9 mouse cellular contexts compared by ENCODE assay signal in the genomic region with DNA sequence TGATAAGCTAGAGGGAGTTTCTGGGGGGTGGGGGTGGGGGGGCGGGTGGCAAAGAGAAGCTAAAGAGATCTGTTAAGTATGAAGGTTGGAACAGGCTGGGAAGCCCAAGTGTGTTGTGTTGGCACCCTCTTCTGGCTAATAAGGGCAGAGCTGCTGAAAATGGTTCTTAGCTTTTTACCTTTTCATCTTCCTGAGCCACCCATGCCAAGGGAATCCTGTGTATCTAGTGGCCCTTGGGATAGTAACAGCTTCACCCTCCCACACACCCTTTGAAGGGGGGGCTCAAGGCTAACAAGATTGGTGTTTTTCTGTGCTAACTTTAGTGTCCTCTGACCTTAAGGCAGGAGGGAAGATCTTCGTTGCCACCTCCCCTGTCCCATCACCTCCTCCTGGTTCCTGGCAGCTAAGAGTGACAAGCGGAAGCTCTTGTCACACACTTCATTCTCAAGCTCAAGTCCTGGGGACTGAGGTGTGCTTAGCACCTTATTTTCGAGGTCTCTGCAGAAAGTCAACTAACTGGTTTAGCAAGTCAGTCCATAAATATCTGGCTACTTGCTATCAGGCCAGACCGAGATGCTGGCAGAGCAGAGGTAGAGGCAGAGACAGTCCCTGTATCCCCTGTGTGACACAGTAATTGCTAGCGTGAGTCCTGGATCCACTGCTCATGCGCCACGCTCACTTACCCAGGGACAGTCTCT. TPM values are rescaled to one million over a fixed set of nuclear protein-coding genes. Genes with fewer than 3 reads are reported as not detected.
DNase-seq lines count a peak whose midpoint lies in the region; ATAC-seq and TF ChIP-seq lines count a peak whose summit lies in the region.
"Had no signal": no experiment of that assay in that cellular context is flagged by ENCODE, and none has a peak within 500 bp of the region (broad histone marks: within the 10 kb centered on the region; RNA-seq: fewer than 3 reads in every experiment).

No protein-coding gene starts in this region.

- DNase-seq in spleen, adult 2 months (ENCODE audit: low read depth in 1 of 2, low spot score in 2 of 2) = peak in 1 of 2 experiments; percentile 17
- no peak for DNase-seq in spleen, adult 12 weeks (ENCODE audit: low spot score)
- DNase-seq in brain, embryonic 18.5 days (ENCODE audit: low read depth, low spot score) = peak; percentile 20
- peak; percentile 22 to 65 for DNase-seq in layer of hippocampus, postnatal 14 days (ENCODE audit: low spot score in 2 of 2)
- DNase-seq in lung, postnatal 4 days = peak; percentile 26 to 54
- no peak for DNase-seq in adrenal gland, postnatal 4 days (ENCODE audit: low spot score in 2 of 2)

- H3K4me3 ChIP-seq in spleen, adult 2 months (ENCODE audit: extremely low read depth, insufficient read depth, insufficient read length) = no peak overlapping the region
- no peak overlapping the region for H3K4me3 ChIP-seq in hindbrain, embryonic 13.5 days
- H3K4me3 ChIP-seq in small intestine, adult 2 months (ENCODE audit: low read depth, low read length) = no peak overlapping the region
- H3K4me3 ChIP-seq: myocyte had no signal

- 85% methylated on average over 8 of the region's 8 CpGs for WGBS in spleen, adult 2 months
- 78% methylated on average over 8 of the region's 8 CpGs for WGBS in hindbrain, embryonic 13.5 days
- WGBS in small intestine, adult 2 months = 60% methylated on average over 8 of the region's 8 CpGs

- no peak overlapping the region for H3K27ac ChIP-seq in spleen, adult 2 months (ENCODE audit: insufficient read depth, low read length)
- H3K27ac ChIP-seq in hindbrain, embryonic 13.5 days = no peak overlapping the region
- no peak overlapping the region for H3K27ac ChIP-seq in small intestine, adult 2 months (ENCODE audit: insufficient read depth, low read depth, low read length)

- peaks cover 18% of the 10 kb centered on the region for H3K36me3 ChIP-seq in spleen, adult 2 months (ENCODE audit: control insufficient read depth, insufficient read depth, low read length)
- peaks cover 39% of the 10 kb centered on the region for H3K36me3 ChIP-seq in hindbrain, embryonic 13.5 days
- peaks cover 50% of the 10 kb centered on the region for H3K36me3 ChIP-seq in small intestine, adult 2 months (ENCODE audit: control insufficient read depth, insufficient read depth, low read length)

- H3K9me3 ChIP-seq in hindbrain, embryonic 13.5 days = no peaks in the 10 kb centered on the region

- H3K4me2 ChIP-seq in hindbrain, embryonic 13.5 days = no peak overlapping the region

- peak; percentile 70; the same call in 1 of the 2 replicates for TF ChIP-seq CTCF in spleen, adult 2 months (IDR thresholded peaks at IDR 0.05; ENCODE audit: extremely low read depth, insufficient read depth, insufficient read length, insufficient replicate concordance)
- peak; percentile 30; the same call in 1 of the 2 replicates for TF ChIP-seq CTCF in small intestine, adult 2 months (IDR thresholded peaks at IDR 0.05; ENCODE audit: extremely low read depth, insufficient read length, insufficient replicate concordance, low read depth, low read length)

- no peak for TF ChIP-seq POLR2A in spleen, adult 2 months (IDR thresholded peaks at IDR 0.05; ENCODE audit: low read depth, low read length)
- no peak for TF ChIP-seq POLR2A in small intestine, adult 2 months (IDR thresholded peaks at IDR 0.05; ENCODE audit: low read depth, low read length)

- no peaks in the 10 kb centered on the region for H3K4me1 ChIP-seq in spleen, adult 2 months (ENCODE audit: control insufficient read depth, insufficient read depth, insufficient read length)
- H3K4me1 ChIP-seq in hindbrain, embryonic 13.5 days (replicated peaks) = peaks cover 21% of the 10 kb centered on the region
- no peaks in the 10 kb centered on the region for H3K4me1 ChIP-seq in small intestine, adult 2 months (ENCODE audit: control insufficient read depth, insufficient read depth, insufficient read length, low read length)

- no peaks in the 10 kb centered on the region for H3K27me3 ChIP-seq in spleen, adult 2 months (ENCODE audit: control insufficient read depth, insufficient read depth, low read length)
- no peaks in the 10 kb centered on the region for H3K27me3 ChIP-seq in hindbrain, embryonic 13.5 days
- H3K27me3 ChIP-seq in small intestine, adult 2 months (ENCODE audit: control insufficient read depth, insufficient read depth, low read length) = no peaks in the 10 kb centered on the region

- ATAC-seq in hindbrain, embryonic 13.5 days (ENCODE audit: low FRiP score) = peak; percentile 61

- H3K9ac ChIP-seq in hindbrain, embryonic 13.5 days = no peak overlapping the region

RNA-seq across cellular contexts. Expression of a gene that starts 18.1 kb away (rescaled TPM):
- polyA plus RNA-seq in spleen, adult 2 months (2012; rRNA removed) = 10.6 and 15.9 TPM in 2 replicates
- polyA plus RNA-seq in hindbrain, embryonic 13.5 days (2015; fragmentation: Nextera tagmentation; extraction: Ambion mirVana) = 17.3 and 18.5 TPM in 2 replicates
- 10 to 100 TPM; 15.2 to 15.4 TPM for total RNA-seq in layer of hippocampus, postnatal 14 days (2021)
- 4.8 and 5.6 TPM in 2 replicates for polyA plus RNA-seq in small intestine, adult 2 months (2012; rRNA removed)
- 10 to 100 TPM; 17.8 to 20.6 TPM for total RNA-seq in adrenal gland, postnatal 4 days (2021)

RNA-seq across cellular contexts. Expression of a gene that starts 35.3 kb away (rescaled TPM):
- polyA plus RNA-seq in spleen, adult 2 months (2012; rRNA removed) = 21.4 and 23.7 TPM in 2 replicates
- 61.4 and 67.3 TPM in 2 replicates for polyA plus RNA-seq in hindbrain, embryonic 13.5 days (2015; fragmentation: Nextera tagmentation; extraction: Ambion mirVana)
- 10 to 100 TPM; 49.9 to 53.6 TPM for total RNA-seq in layer of hippocampus, postnatal 14 days (2021)
- polyA plus RNA-seq in small intestine, adult 2 months (2012; rRNA removed) = 34.2 and 59.3 TPM in 2 replicates
- 10 to 100 TPM; 71.9 to 83.1 TPM for total RNA-seq in adrenal gland, postnatal 4 days (2021)

RNA-seq across cellular contexts. Expression of a gene that starts 42.5 kb away (rescaled TPM):
- 0.06 and 0.40 TPM in 2 replicates for polyA plus RNA-seq in spleen, adult 2 months (2012; rRNA removed)
- not detected in 2 replicates for polyA plus RNA-seq in hindbrain, embryonic 13.5 days (2015; fragmentation: Nextera tagmentation; extraction: Ambion mirVana)
- total RNA-seq in layer of hippocampus, postnatal 14 days (2021) = not detected
- polyA plus RNA-seq in small intestine, adult 2 months (2012; rRNA removed) = 18.6 and 73.4 TPM in 2 replicates
- 1 to 10 TPM; 1.3 to 2.6 TPM for total RNA-seq in adrenal gland, postnatal 4 days (2021)
- polyA plus RNA-seq: myocyte had no signal

Comparison
In these comparisons a context has a peak if more than half of its experiments do, and no peak if none do; other contexts are left out.
1. DNase-seq: peak in brain, embryonic 18.5 days (single experiment), layer of hippocampus, postnatal 14 days (2 of 2) and lung, postnatal 4 days (2 of 2); none in spleen, adult 12 weeks (single experiment) and adrenal gland, postnatal 4 days (0 of 2).
2. RNA of a gene that starts 42.5 kb away (polyA plus RNA-seq): 18.6 to 73.4 TPM in small intestine, adult 2 months; 0.06 to 0.40 TPM in spleen, adult 2 months and not detected in hindbrain, embryonic 13.5 days; every median in the first group is over 10 times any median in the second.